Mouse (Mus musculus) limb, embryonic 15.5 days (tissue): ENCODE measurements around the gene Prdx5. TPM values are rescaled to one million over a fixed set of nuclear protein-coding genes. Genes with fewer than 3 reads are reported as not detected.
A peak's percentile ranks its signal among the peaks of the same experiment; 100 is the strongest.

Experiments
- ATAC-seq: fragments of 200-750 bp; cut with Nextera tagmentation; 2 replicates; pipeline ENCODE4 v1.8.0; 2017; ENCODE audit warnings: low read depth, moderate TSS enrichment; ENCODE audit not compliant: insufficient number of reproducible peaks, low FRiP score, low TSS enrichment
- H3K27ac ChIP-seq: fragments of 300-500 bp; sonication (generic); 2 replicates; pipeline ENCODE4 v1.5.1; 2015; ENCODE audit warnings: moderate library complexity, mild to moderate bottlenecking, inconsistent platforms
- H3K27me3 ChIP-seq: fragments of 300-500 bp; sonication (generic); 2 replicates; pipeline ENCODE4 v1.6.1; 2015; ENCODE audit warnings: inconsistent platforms
- H3K36me3 ChIP-seq: fragments of 300-500 bp; sonication (generic); 2 replicates; pipeline ENCODE4 v1.6.1; 2015; ENCODE audit warnings: inconsistent platforms
- H3K4me1 ChIP-seq: fragments of 300-500 bp; sonication (generic); 2 replicates; pipeline ENCODE4 v1.6.1; 2015; ENCODE audit warnings: inconsistent platforms
- H3K4me2 ChIP-seq: fragments of 300-500 bp; sonication (generic); 2 replicates; pipeline ENCODE4 v1.6.1; 2015; ENCODE audit warnings: mild to moderate bottlenecking, inconsistent platforms
- H3K4me3 ChIP-seq: fragments of 300-500 bp; sonication (generic); 2 replicates; pipeline ENCODE4 v1.5.1; 2015; ENCODE audit warnings: mild to moderate bottlenecking, inconsistent platforms
- H3K9ac ChIP-seq: fragments of 300-500 bp; sonication (generic); 2 replicates; pipeline ENCODE4 v1.6.1; 2015; ENCODE audit warnings: inconsistent platforms
- H3K9me3 ChIP-seq: fragments of 300-500 bp; sonication (generic); 2 replicates; pipeline ENCODE4 v1.6.1; 2016; ENCODE audit warnings: inconsistent platforms
- WGBS: fragments of 180-500 bp; shearing (Covaris S2); methylation state at CpG from one replicate; pipeline ENCODE4 v1.1.7; 2015; 5-methylcytosine and 5-hydroxymethylcytosine counted together
- polyA plus RNA-seq: library from polyadenylated mRNA; unstranded; fragments of >200 nt; fragmentation: Nextera tagmentation; extraction: Ambion mirVana; gene quantifications from 2 replicates; pipeline ENCODE4 v1.2.1, GENCODE M21; 2015

The Prdx5 gene
- polyA plus RNA-seq, 1 experiment from 2014 or later = 349 TPM

GRCm38 (mm10) chr19:6934195-6934977, 24.5 kb upstream of the Prdx5 start, which contains the start of gene Kcnk4:
Kcnk4 (minus strand) TSS chr19:6934515.
- H3K4me2 ChIP-seq = peak within 1 kb of the TSS; percentile 90
- peaks cover 67% of the 10 kb centered on the region for H3K27me3 ChIP-seq
- H3K4me1 ChIP-seq = peaks cover 16% of the 10 kb centered on the region
- no peaks in the 10 kb centered on the region for H3K36me3 ChIP-seq
- H3K9ac ChIP-seq = peak within 1 kb of the TSS; percentile 42
- peak within 1 kb of the TSS; percentile 45 for H3K4me3 ChIP-seq
- no peak for ATAC-seq
- no peaks in the 10 kb centered on the region for H3K9me3 ChIP-seq
- H3K27ac ChIP-seq = no peak within 1 kb of the TSS
- 9% methylated on average over 23 of the region's 23 CpGs for WGBS

GRCm38 (mm10) chr19:6933436-6934194, 23.7 kb upstream of the Prdx5 start:
- Histone ChIP-seq H3K9me3 (no peaks in the 10 kb centered on the region), H3K4me2 (peak overlapping the region; percentile 90), H3K4me3 (peak overlapping the region; percentile 45), H3K4me1 (peaks cover 16% of the 10 kb centered on the region), H3K36me3 (no peaks in the 10 kb centered on the region), H3K27ac (no peak overlapping the region), H3K27me3 (peaks cover 74% of the 10 kb centered on the region), H3K9ac (peak overlapping the region; percentile 42)
- peak; percentile 62; the same call in 1 of the 2 replicates for ATAC-seq
- 4% methylated on average over 58 of the region's 58 CpGs for WGBS

GRCm38 (mm10) chr19:6933102-6933435, 23.2 kb upstream of the Prdx5 start:
- Histone ChIP-seq H3K4me3 (peak overlapping the region; percentile 45), H3K27ac (no peak overlapping the region), H3K4me1 (peaks cover 17% of the 10 kb centered on the region), H3K9me3 (no peaks in the 10 kb centered on the region), H3K9ac (no peak overlapping the region), H3K27me3 (peaks cover 79% of the 10 kb centered on the region), H3K4me2 (0 out of 2 replicates have a peak overlapping the region, but pooled peaks have one; percentile 90), H3K36me3 (no peaks in the 10 kb centered on the region)
- 27% methylated on average over 4 of the region's 4 CpGs for WGBS
- ATAC-seq = no peak

GRCm38 (mm10) chr19:6932018-6932417, 22.1 kb upstream of the Prdx5 start:
- no peaks in the 10 kb centered on the region for H3K9me3 ChIP-seq
- H3K27ac ChIP-seq = no peak overlapping the region
- 52% methylated on average over 1 of the region's 1 CpGs for WGBS
- no peak overlapping the region for H3K9ac ChIP-seq
- H3K27me3 ChIP-seq = peaks cover 90% of the 10 kb centered on the region
- no peaks in the 10 kb centered on the region for H3K36me3 ChIP-seq
- no peak overlapping the region for H3K4me3 ChIP-seq
- no peak overlapping the region for H3K4me2 ChIP-seq
- H3K4me1 ChIP-seq = peaks cover 20% of the 10 kb centered on the region
- ATAC-seq = no peak

- Histone ChIP-seq H3K27me3 (peaks cover 95% of the 10 kb centered on the region), H3K4me2 (no peak overlapping the region), H3K27ac (no peak overlapping the region), H3K9me3 (no peaks in the 10 kb centered on the region), H3K4me1 (peaks cover 24% of the 10 kb centered on the region), H3K36me3 (no peaks in the 10 kb centered on the region), H3K9ac (no peak overlapping the region), H3K4me3 (no peak overlapping the region)
- no peak for ATAC-seq
- WGBS = 17% methylated on average over 2 of the region's 2 CpGs
These were observed 21.1 kb upstream of the Prdx5 start for GRCm38 (mm10) chr19:6931002-6931401.

- Histone ChIP-seq H3K27ac (no peak overlapping the region), H3K27me3 (peaks cover 94% of the 10 kb centered on the region), H3K9ac (no peak overlapping the region), H3K4me3 (peak overlapping the region; percentile 19), H3K4me1 (peaks cover 25% of the 10 kb centered on the region), H3K9me3 (no peaks in the 10 kb centered on the region), H3K36me3 (no peaks in the 10 kb centered on the region), H3K4me2 (0 out of 2 replicates have a peak overlapping the region, but pooled peaks have one; percentile 32)
- no peak for ATAC-seq
- WGBS = 13% methylated on average over 9 of the region's 9 CpGs
These were observed 18.2 kb upstream of the Prdx5 start for GRCm38 (mm10) chr19:6928080-6928479.

- peaks cover 87% of the 10 kb centered on the region for H3K27me3 ChIP-seq
- no peaks in the 10 kb centered on the region for H3K9me3 ChIP-seq
- peak overlapping the region; percentile 19 for H3K4me3 ChIP-seq
- H3K4me2 ChIP-seq = peak overlapping the region; percentile 32
- peaks cover 32% of the 10 kb centered on the region for H3K4me1 ChIP-seq
- WGBS = 13% methylated on average over 26 of the region's 26 CpGs
- H3K9ac ChIP-seq = no peak overlapping the region
- peak overlapping the region; percentile 65 for H3K27ac ChIP-seq
- no peaks in the 10 kb centered on the region for H3K36me3 ChIP-seq
- no peak for ATAC-seq
These were observed 16.8 kb upstream of the Prdx5 start for GRCm38 (mm10) chr19:6926559-6927255.

- Histone ChIP-seq H3K4me2 (peak overlapping the region; percentile 43), H3K9ac (no peak overlapping the region), H3K36me3 (no peaks in the 10 kb centered on the region), H3K27ac (peak overlapping the region; percentile 65), H3K9me3 (no peaks in the 10 kb centered on the region), H3K4me1 (peaks cover 35% of the 10 kb centered on the region), H3K4me3 (peak overlapping the region; percentile 28), H3K27me3 (peaks cover 78% of the 10 kb centered on the region)
- WGBS = 13% methylated on average over 39 of the region's 40 CpGs
- ATAC-seq = no peak
These were observed 15.9 kb upstream of the Prdx5 start for GRCm38 (mm10) chr19:6925611-6926329.

GRCm38 (mm10) chr19:6925307-6925573, 15.3 kb upstream of the Prdx5 start, which contains the start of gene Catsperz:
Catsperz (minus strand) TSS chr19:6925380.
- Histone ChIP-seq H3K4me2 (peak within 1 kb of the TSS; percentile 43), H3K9me3 (no peaks in the 10 kb centered on the region), H3K9ac (no peak within 1 kb of the TSS), H3K4me1 (peaks cover 40% of the 10 kb centered on the region), H3K4me3 (peak within 1 kb of the TSS; percentile 28), H3K27ac (peak within 1 kb of the TSS; percentile 65), H3K36me3 (no peaks in the 10 kb centered on the region), H3K27me3 (peaks cover 73% of the 10 kb centered on the region)
- ATAC-seq = no peak
- 3% methylated on average over 9 of the region's 9 CpGs for WGBS

GRCm38 (mm10) chr19:6924461-6925306, 14.8 kb upstream of the Prdx5 start:
- H3K4me3 ChIP-seq = peak overlapping the region; percentile 28
- no peaks in the 10 kb centered on the region for H3K9me3 ChIP-seq
- 4% methylated on average over 39 of the region's 39 CpGs for WGBS
- H3K9ac ChIP-seq = no peak overlapping the region
- H3K4me2 ChIP-seq = peak overlapping the region; percentile 43
- H3K27me3 ChIP-seq = peaks cover 69% of the 10 kb centered on the region
- H3K4me1 ChIP-seq = peaks cover 44% of the 10 kb centered on the region
- H3K36me3 ChIP-seq = no peaks in the 10 kb centered on the region
- no peak for ATAC-seq
- no peak overlapping the region for H3K27ac ChIP-seq
